Comparison of ENCODE assay signal across 8 mouse cellular contexts in genomic region chr14:41008138-41008537, GRCm38 (mm10). TPM values are rescaled to one million over a fixed set of nuclear protein-coding genes. Genes with fewer than 3 reads are reported as not detected.
A peak's percentile ranks its signal among the peaks of the same experiment; 100 is the strongest.
DNase-seq lines count a peak whose midpoint lies in the region; ATAC-seq lines count a peak whose summit lies in the region.

No protein-coding gene starts in this region.

- intact Hi-C loops in left cerebral cortex, postnatal 4 days (cut with DNase I) = no loop called here
- intact Hi-C loops in heart, postnatal 25 days (cut with DNase I) = no loop called here

- DNase-seq in left cerebral cortex, postnatal 4 days = peak; percentile 36
- no peak for DNase-seq in left cerebral cortex, adult 9 months (ENCODE audit: low spot score in 2 of 2)
- peak; percentile 81 for DNase-seq in kidney, postnatal 10 days
- DNase-seq in frontal cortex, adult 2 months (ENCODE audit: extremely low spot score in 1 of 2, low spot score in 1 of 2) = no peak
- no peak for DNase-seq in heart, postnatal 25 days (ENCODE audit: low spot score)

- no peak overlapping the region for H3K4me2 ChIP-seq in midbrain, embryonic 15.5 days

- 63% methylated on average over 2 of the region's 2 CpGs for WGBS in midbrain, embryonic 15.5 days

- H3K9ac ChIP-seq in midbrain, embryonic 15.5 days = no peak overlapping the region

- ATAC-seq in erythroblast, adult 5-6 weeks (replicated peaks; ENCODE audit: low FRiP score, poor library complexity, severe bottlenecking) = peak; percentile 71
- peak; percentile 57 for ATAC-seq in midbrain, embryonic 15.5 days (replicated peaks)
- ATAC-seq in granulocyte monocyte progenitor cell, adult 5-6 weeks (replicated peaks; ENCODE audit: poor library complexity, severe bottlenecking) = no peak

- H3K36me3 ChIP-seq in midbrain, embryonic 15.5 days (replicated peaks) = no peaks in the 10 kb centered on the region

- peaks cover 14% of the 10 kb centered on the region for H3K4me1 ChIP-seq in midbrain, embryonic 15.5 days

- H3K27ac ChIP-seq in midbrain, embryonic 15.5 days = no peak overlapping the region

- H3K4me3 ChIP-seq in midbrain, embryonic 15.5 days = no peak overlapping the region

- no peaks in the 10 kb centered on the region for H3K27me3 ChIP-seq in midbrain, embryonic 15.5 days (replicated peaks)

- no peaks in the 10 kb centered on the region for H3K9me3 ChIP-seq in midbrain, embryonic 15.5 days

RNA-seq across cellular contexts. Expression of gene Fam213a, which starts 5.5 kb away (rescaled TPM):
- total RNA-seq in left cerebral cortex, postnatal 4 days (2021) = 100 to 1,000 TPM in 1 of 2 experiments, 10 to 100 TPM in 1; 88.0 to 105 TPM
- 1,227 and 1,297 TPM in 2 replicates for total RNA-seq in erythroblast, adult 5-6 weeks (2015; ENCODE audit: low replicate concordance)
- 2,096 and 2,327 TPM in 2 replicates for total RNA-seq in erythroblast, adult 5-6 weeks (2017; ENCODE audit: low replicate concordance)
- 85.6 and 88.5 TPM in 2 replicates for polyA plus RNA-seq in midbrain, embryonic 15.5 days (2015; fragmentation: Nextera tagmentation; extraction: Ambion mirVana)
- 137 and 138 TPM in 2 replicates for polyA plus RNA-seq in frontal cortex, adult 2 months (2012; rRNA removed)
- total RNA-seq in granulocyte monocyte progenitor cell, adult 5-6 weeks (2014; fragmentation: Nextera tagmentation) = 7.5 and 11.0 TPM in 2 replicates
- 10.6 and 11.6 TPM in 2 replicates for total RNA-seq in granulocyte monocyte progenitor cell, adult 5-6 weeks (2017)
- total RNA-seq in heart, postnatal 25 days (2021) = 10 to 100 TPM; 16.3 to 17.0 TPM

RNA-seq across cellular contexts. Expression of gene Tspan14, which starts 41.5 kb away (rescaled TPM):
- total RNA-seq in left cerebral cortex, postnatal 4 days (2021) = 10 to 100 TPM; 81.9 to 86.2 TPM
- total RNA-seq in erythroblast, adult 5-6 weeks (2015; ENCODE audit: low replicate concordance) = 4.0 and 7.3 TPM in 2 replicates
- total RNA-seq in erythroblast, adult 5-6 weeks (2017; ENCODE audit: low replicate concordance) = 8.2 and 9.4 TPM in 2 replicates
- 68.9 and 75.2 TPM in 2 replicates for polyA plus RNA-seq in midbrain, embryonic 15.5 days (2015; fragmentation: Nextera tagmentation; extraction: Ambion mirVana)
- 46.4 and 47.7 TPM in 2 replicates for polyA plus RNA-seq in frontal cortex, adult 2 months (2012; rRNA removed)
- 44.0 and 48.2 TPM in 2 replicates for total RNA-seq in granulocyte monocyte progenitor cell, adult 5-6 weeks (2014; fragmentation: Nextera tagmentation)
- total RNA-seq in granulocyte monocyte progenitor cell, adult 5-6 weeks (2017) = 37.8 and 40.1 TPM in 2 replicates
- 10 to 100 TPM; 17.1 to 18.1 TPM for total RNA-seq in heart, postnatal 25 days (2021)

Comparison
In these comparisons a context has a peak if more than half of its experiments do, and no peak if none do; other contexts are left out.
1. DNase-seq: peak in left cerebral cortex, postnatal 4 days (single experiment) and kidney, postnatal 10 days (single experiment); none in left cerebral cortex, adult 9 months (0 of 2), frontal cortex, adult 2 months (0 of 2) and heart, postnatal 25 days (single experiment).
2. RNA of gene Fam213a, which starts 5.5 kb away (total RNA-seq): 1,227 to 2,327 TPM in erythroblast, adult 5-6 weeks; 88.0 to 105 TPM in left cerebral cortex, postnatal 4 days, 16.3 to 17.0 TPM in heart, postnatal 25 days and 7.5 to 11.6 TPM in granulocyte monocyte progenitor cell, adult 5-6 weeks; every median in the first group is over 10 times any median in the second.